Mouse (Mus musculus) hematopoietic multipotent progenitor cell, adult 10-12 weeks (in vitro differentiated cells): ENCODE data around the gene 4933406M09Rik. TPM values are rescaled to one million over a fixed set of nuclear protein-coding genes. Genes with fewer than 3 reads are reported as not detected.

Experiments used
- polyA plus RNA-seq: library from polyadenylated mRNA; stranded (reverse); fragments of >175 nt; gene quantifications from 2 replicates; pipeline ENCODE4 v1.2.3, GENCODE M21; 2012; ENCODE audit warnings: low replicate concordance

The 4933406M09Rik gene
- polyA plus RNA-seq, result not detected in 2 replicates

DNA sequence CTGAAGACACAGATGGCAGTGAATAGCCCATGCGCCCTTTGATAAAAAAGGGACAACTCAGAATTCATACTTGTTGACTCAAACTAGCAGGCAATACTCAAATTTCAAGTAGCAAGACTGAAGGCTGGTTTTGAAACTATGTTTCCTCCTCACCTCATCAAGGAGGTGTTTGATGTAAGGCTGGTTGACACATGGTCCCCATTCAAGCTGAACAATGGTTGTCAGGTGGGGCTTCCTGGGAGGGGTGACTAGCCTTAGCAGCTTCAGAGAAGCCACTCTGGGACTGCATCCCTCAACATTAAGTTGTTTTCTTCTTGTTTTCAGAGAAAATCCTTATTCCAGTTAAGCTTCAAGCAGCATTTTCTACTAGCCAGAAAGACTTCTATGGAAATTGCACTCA is at the start of gene 4933406M09Rik:
TSS of gene 4933406M09Rik (plus strand) at position 275 of the 400 bp plus-strand sequence.

GRCm38 (mm10) chr1:134361857-134362212 is 23.9 kb upstream of the 4933406M09Rik start, which contains the start of gene Tmem183a:
Gene Tmem183a, minus strand, starts transcription at chr1:134361979.

GRCm38 (mm10) chr1:134405509-134406413 is 20.0 kb downstream of the 4933406M09Rik start, which contains the start of gene Cyb5r1:
Gene Cyb5r1, plus strand, starts transcription at chr1:134405559.

GRCm38 (mm10) chr1:134415168-134415831 is 29.6 kb downstream of the 4933406M09Rik start, which contains the start of gene Adipor1:
Gene Adipor1, plus strand, starts transcription at chr1:134415378.

Other genes with a start within 250 kb of the 4933406M09Rik start
- gene Chil1, start 203.8 kb upstream of the 4933406M09Rik start, polyA plus RNA-seq, result 1.4 and 4.1 TPM in 2 replicates
- 0.08 TPM in 1 of 2 replicates, not detected in the other for gene Mybph, start 192.5 kb upstream of the 4933406M09Rik start, polyA plus RNA-seq
- gene Adora1, start 150.5 kb upstream of the 4933406M09Rik start, polyA plus RNA-seq, result not detected in 2 replicates
- gene Myog, start 96.0 kb upstream of the 4933406M09Rik start, polyA plus RNA-seq, result not detected in 2 replicates
- 40.3 and 96.5 TPM in 2 replicates for gene Ppfia4, start 53.0 kb upstream of the 4933406M09Rik start, polyA plus RNA-seq
- 18.8 and 32.9 TPM in 2 replicates for gene Tmem183a, start 24.0 kb upstream of the 4933406M09Rik start, polyA plus RNA-seq
- 29.4 and 30.2 TPM in 2 replicates for gene Cyb5r1, start 19.6 kb downstream of the 4933406M09Rik start, polyA plus RNA-seq
- gene Adipor1, start 29.4 kb downstream of the 4933406M09Rik start, polyA plus RNA-seq, result 111 and 249 TPM in 2 replicates
- 3.5 and 3.8 TPM in 2 replicates for gene Klhl12, start 69.6 kb downstream of the 4933406M09Rik start, polyA plus RNA-seq
- 6.0 and 15.6 TPM in 2 replicates for gene Rabif, start 108.7 kb downstream of the 4933406M09Rik start, polyA plus RNA-seq
- not detected in 2 replicates for gene Mgat4e, start 163.7 kb downstream of the 4933406M09Rik start, polyA plus RNA-seq
- gene Kdm5b, start 174.2 kb downstream of the 4933406M09Rik start, polyA plus RNA-seq, result 6.7 and 20.9 TPM in 2 replicates